Mouse (Mus musculus) CH12.LX (cell line): ENCODE measurements around the gene Dcbld1.

Experiments
- CHD1 ChIP-seq: IDR thresholded peaks from 2 replicates; pipeline ENCODE4 v1.6.1; 2012; ENCODE audit warnings: low read depth, low read length, improper control_type of control experiment, inconsistent platforms
- CTCF ChIP-seq, 2 experiments: IDR thresholded peaks in 1 of 2; conservative IDR thresholded peaks in 1 of 2; 2 replicates each; pipeline ENCODE4 v1.5.1; 2011 to 2012; ENCODE audit warnings: low read depth in 2 of 2, low read length in 2 of 2, improper control_type of control experiment in 1 of 2, inconsistent platforms in 1 of 2, mild to moderate bottlenecking in 1 of 2, moderate library complexity in 1 of 2
- NELFE ChIP-seq: IDR thresholded peaks from 2 replicates; pipeline ENCODE4 v1.6.1; 2011; ENCODE audit warnings: low read depth, low read length, improper control_type of control experiment
- ZC3H11A ChIP-seq: IDR thresholded peaks from 2 replicates; pipeline ENCODE4 v1.6.1; 2012; ENCODE audit warnings: low read depth, mild to moderate bottlenecking, inconsistent platforms, low read length, improper control_type of control experiment

- TF ChIP-seq NELFE (no peak), CTCF (conservative IDR thresholded peaks at IDR 0.05 in 1 of 2, IDR thresholded peaks at IDR 0.05 in 1 of 2; ENCODE audit: low read depth in 2 of 2, low read length in 2 of 2) (no peak), ZC3H11A (no peak), CHD1 (no peak)
Observed at GRCm38 (mm10) chr10:52353184-52353583, 119.8 kb downstream of the Dcbld1 start.
